Mouse (Mus musculus) brain, adult 10 weeks (tissue): ENCODE results near the gene Lag3. TPM values are rescaled to one million over a fixed set of nuclear protein-coding genes. Genes with fewer than 3 reads are reported as not detected.

Experiments
- polyA plus RNA-seq: library from polyadenylated mRNA; stranded (reverse); fragments of 350-450 nt; fragmentation: Illumina TruSeq; extraction: RNeasy Lipid Tissue Mini Kit (QIAGEN cat#74804); gene quantifications from one replicate; pipeline ENCODE4 v1.2.3, GENCODE M21; 2015; ENCODE audit warnings: low read depth, low replicate concordance

Gene Lag3
- 5.8 TPM for polyA plus RNA-seq

GRCm38 (mm10) chr6:124911533-124912218 is at the start of gene Lag3:
TSS of gene Lag3 (minus strand) at chr6:124911705.

DNA sequence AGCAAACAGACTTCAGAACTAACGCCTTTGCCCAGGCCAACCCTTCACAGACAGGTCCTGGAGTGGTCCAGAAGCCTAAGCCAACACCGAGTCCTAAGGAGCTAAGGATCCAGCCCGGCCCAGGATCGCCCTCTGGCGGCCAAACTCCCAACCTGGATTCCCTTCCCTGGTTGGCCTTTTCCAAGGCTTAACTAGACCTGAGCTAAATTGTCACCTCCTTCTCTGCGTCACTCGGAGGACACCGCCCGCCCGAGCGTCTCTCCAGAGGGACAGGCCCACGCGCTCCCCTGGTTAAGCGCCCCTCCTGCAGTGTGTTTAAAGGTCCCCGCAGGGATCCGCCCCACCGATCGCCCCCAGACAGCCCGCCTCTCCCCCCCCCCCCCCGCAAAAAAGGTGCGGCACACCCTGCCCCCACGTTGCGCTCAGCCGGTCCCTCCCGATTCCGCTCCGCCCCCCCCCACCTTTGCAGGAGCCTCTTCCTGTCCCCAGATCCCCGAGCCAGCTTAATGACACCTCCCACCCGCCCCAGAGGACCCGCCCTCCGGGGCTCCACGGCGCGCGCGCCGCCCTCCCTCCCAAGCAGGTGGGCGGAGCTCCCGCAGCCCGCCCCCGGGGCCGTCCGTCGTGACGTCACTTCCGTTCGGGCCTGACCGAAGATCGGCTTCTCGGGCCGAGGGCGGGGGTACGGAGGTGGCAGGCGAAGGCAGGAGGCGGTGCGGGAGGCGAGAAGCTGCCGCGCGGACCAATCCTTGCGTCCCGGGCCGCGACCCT is 19.4 kb upstream of the Lag3 start, which contains the start of gene Mlf2:
Gene Mlf2 (plus strand): TSS at position 633 of the 771 bp plus-strand sequence.

DNA sequence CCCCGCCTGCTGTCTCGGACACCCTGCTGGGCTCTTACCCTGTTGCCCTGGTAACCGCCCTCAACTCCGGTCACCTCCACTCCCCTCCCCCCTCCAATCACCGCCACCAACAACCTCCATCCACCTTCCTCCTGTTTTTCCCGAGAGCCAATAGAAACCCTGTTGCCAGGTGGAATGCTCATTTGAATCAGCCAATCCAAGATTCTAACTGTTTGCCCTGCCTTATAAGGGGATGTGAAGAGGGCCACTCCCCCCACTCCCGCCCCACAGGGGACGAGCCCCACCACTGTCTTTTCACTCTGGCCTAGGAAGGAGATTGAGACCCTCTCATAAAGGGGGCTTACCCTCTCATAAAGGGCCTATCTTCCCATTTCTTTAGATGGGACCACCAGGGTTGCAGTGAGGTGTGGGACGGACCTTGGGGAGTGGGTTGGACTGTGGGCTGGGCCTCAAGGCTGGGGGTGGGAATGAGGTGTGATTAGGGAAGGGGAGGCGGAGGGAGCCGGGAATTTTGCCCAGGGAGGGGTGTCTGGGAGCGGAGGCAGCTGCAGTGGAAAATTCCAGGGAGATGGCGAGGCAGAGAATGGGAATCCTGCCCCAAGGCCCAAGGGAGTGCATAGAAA is 8.3 kb upstream of the Lag3 start, which contains the start of gene Ptms:
Gene Ptms (minus strand): TSS at position 409 of the 623 bp plus-strand sequence.

GRCm38 (mm10) chr6:124887986-124888385 is 23.5 kb downstream of the Lag3 start, which contains the start of gene Cd4:
TSS of gene Cd4 (minus strand) at chr6:124888221.

DNA sequence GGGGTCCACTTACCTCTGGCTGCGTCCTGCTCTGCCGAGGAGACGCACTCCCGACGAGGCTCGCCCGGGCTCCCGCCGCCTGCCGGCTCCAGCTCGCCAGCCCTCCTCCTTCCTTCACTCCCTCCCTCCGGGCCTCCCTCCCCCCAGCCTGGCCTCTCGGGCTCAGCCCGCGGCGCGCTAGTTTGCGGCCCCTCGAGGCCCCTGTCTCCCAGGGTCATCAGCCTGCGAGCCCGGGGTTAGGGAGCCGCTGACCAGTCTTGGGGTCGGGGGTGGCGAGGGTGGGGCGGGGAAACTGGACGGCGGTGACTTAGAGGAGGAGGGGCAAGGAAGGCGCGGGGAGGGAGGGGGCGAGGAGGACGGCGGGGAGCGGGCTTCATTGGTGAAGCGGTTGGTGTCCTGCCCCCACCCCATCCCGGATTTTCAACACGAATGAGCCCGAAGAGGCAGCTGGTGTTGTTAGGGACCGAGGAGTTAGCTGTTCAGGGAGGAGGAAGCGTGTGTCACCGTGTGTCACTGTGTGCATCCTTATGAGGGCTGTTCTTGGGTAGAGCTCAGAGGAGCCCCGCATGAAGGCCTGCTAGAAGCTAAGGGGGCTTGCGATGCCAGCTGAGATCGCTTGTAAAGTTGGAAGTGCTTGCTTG is 47.7 kb downstream of the Lag3 start, which contains the start of gene Gpr162:
Gene Gpr162 (minus strand): TSS at position 326 of the 641 bp plus-strand sequence.

GRCm38 (mm10) chr6:124856916-124857839 is 54.3 kb downstream of the Lag3 start, which contains the start of gene P3h3:
TSS of gene P3h3 (minus strand) at chr6:124857752.

Other genes with a start within 250 kb of the Lag3 start
- gene Lpcat3, start 248.7 kb downstream of the Lag3 start, polyA plus RNA-seq = 21.0 TPM
- 72.4 TPM for gene Emg1, start 199.5 kb downstream of the Lag3 start, polyA plus RNA-seq
- 127 TPM for gene Phb2, start 199.4 kb downstream of the Lag3 start, polyA plus RNA-seq
- 7.4 TPM for gene Ptpn6, start 173.0 kb downstream of the Lag3 start, polyA plus RNA-seq
- 262 TPM for gene Grcc10, start 170.3 kb downstream of the Lag3 start, polyA plus RNA-seq
- gene Gm45234, start 155.7 kb downstream of the Lag3 start, polyA plus RNA-seq = not detected
- 71.6 TPM for gene Atn1, start 155.2 kb downstream of the Lag3 start, polyA plus RNA-seq
- 1,006 TPM for gene Eno2, start 142.0 kb downstream of the Lag3 start, polyA plus RNA-seq
- 8.6 TPM for gene Lrrc23, start 132.0 kb downstream of the Lag3 start, polyA plus RNA-seq
- 3.1 TPM for gene Spsb2, start 103.0 kb downstream of the Lag3 start, polyA plus RNA-seq
- 974 TPM for gene Tpi1, start 97.4 kb downstream of the Lag3 start, polyA plus RNA-seq
- gene Usp5, start 82.2 kb downstream of the Lag3 start, polyA plus RNA-seq = 163 TPM
- 1.8 TPM for gene Cdca3, start 82.2 kb downstream of the Lag3 start, polyA plus RNA-seq
- 0.33 TPM for gene Gnb3, start 71.4 kb downstream of the Lag3 start, polyA plus RNA-seq
- gene P3h3, start 54.0 kb downstream of the Lag3 start, polyA plus RNA-seq = 32.1 TPM
- gene Gpr162, start 47.7 kb downstream of the Lag3 start, polyA plus RNA-seq = 147 TPM
- 8.6 TPM for gene Cd4, start 23.5 kb downstream of the Lag3 start, polyA plus RNA-seq
- gene Ptms, start 8.4 kb upstream of the Lag3 start, polyA plus RNA-seq = 1,005 TPM
- 658 TPM for gene Mlf2, start 19.7 kb upstream of the Lag3 start, polyA plus RNA-seq
- 223 TPM for gene Cops7a, start 53.8 kb upstream of the Lag3 start, polyA plus RNA-seq
- 147 TPM for gene Pianp, start 85.0 kb upstream of the Lag3 start, polyA plus RNA-seq
- 32.4 TPM for gene Zfp384, start 97.4 kb upstream of the Lag3 start, polyA plus RNA-seq
- gene Ing4, start 128.1 kb upstream of the Lag3 start, polyA plus RNA-seq = 59.0 TPM
- gene Acrbp, start 138.0 kb upstream of the Lag3 start, polyA plus RNA-seq = 11.1 TPM
- not detected for gene Lpar5, start 156.2 kb upstream of the Lag3 start, polyA plus RNA-seq
- gene Chd4, start 184.3 kb upstream of the Lag3 start, polyA plus RNA-seq = 73.7 TPM
- gene Nop2, start 220.2 kb upstream of the Lag3 start, polyA plus RNA-seq = 19.9 TPM
- gene Iffo1, start 233.5 kb upstream of the Lag3 start, polyA plus RNA-seq = 47.2 TPM